Mouse (Mus musculus): ENCODE data around the gene Atp11a.

Atp11a gene

GRCm38 (mm10) chr8:12906597-12906996 is 149.8 kb downstream of the Atp11a start:
- in situ Hi-C loops (cut with MboI, MseI), result no loop called here

GRCm38 (mm10) chr8:12907730-12908129 is 150.9 kb downstream of the Atp11a start:
- in situ Hi-C loops (cut with MboI, MseI), result no loop called here

GRCm38 (mm10) chr8:12912011-12912410 is 155.2 kb downstream of the Atp11a start:
- in situ Hi-C loops (cut with MboI, MseI), result no loop called here

- in situ Hi-C loops (cut with MboI, MseI), result no loop called here
These were observed 158.6 kb downstream of the Atp11a start for GRCm38 (mm10) chr8:12915187-12916006.

GRCm38 (mm10) chr8:12916156-12916900 is 159.5 kb downstream of the Atp11a start:
- in situ Hi-C loops (cut with MboI, MseI), result no loop called here

GRCm38 (mm10) chr8:12917029-12917428 is 160.2 kb downstream of the Atp11a start:
- in situ Hi-C loops (cut with MboI, MseI), result no loop called here

- in situ Hi-C loops (cut with MboI, MseI), result no loop called here
These were observed 161.0 kb downstream of the Atp11a start for GRCm38 (mm10) chr8:12917831-12918230.

Data from T-helper 17 cell (primary cell).